Mouse (Mus musculus) cerebellum, postnatal 25 days (tissue): ENCODE results near the gene Eno3.
A peak's percentile ranks its signal among the peaks of the same experiment; 100 is the strongest.

Experiments used
- DNase-seq, 2 experiments: peaks; one replicate each; pipeline ENCODE4 v3.0.0; 2021; ENCODE audit warnings: mixed read lengths in 2 of 2

The Eno3 gene

DNA sequence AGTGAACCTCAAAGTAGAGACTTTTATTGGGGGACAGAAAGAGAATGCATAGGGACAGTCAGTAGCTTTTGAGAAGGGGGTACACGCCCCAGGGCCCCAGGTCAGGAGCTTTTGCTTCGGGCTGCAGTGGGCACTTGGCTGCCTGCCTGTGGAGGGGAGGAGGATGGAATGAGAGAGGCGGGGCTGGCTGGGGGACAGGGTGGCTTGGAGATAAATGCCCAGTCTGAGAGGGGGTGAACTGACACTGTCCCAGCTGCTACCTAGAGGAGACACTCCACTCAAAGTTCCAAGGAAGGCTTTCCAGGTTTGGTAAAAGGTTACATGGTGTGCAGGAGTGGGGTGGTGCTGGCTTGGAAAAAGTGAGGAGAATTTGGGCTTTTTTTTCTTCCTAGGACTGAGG is at the start of gene Eno3:
TSS of gene Eno3 (plus strand) at position 239 of the 400 bp plus-strand sequence.
- DNase-seq, result peak in 1 of 2 experiments; percentile 56

DNA sequence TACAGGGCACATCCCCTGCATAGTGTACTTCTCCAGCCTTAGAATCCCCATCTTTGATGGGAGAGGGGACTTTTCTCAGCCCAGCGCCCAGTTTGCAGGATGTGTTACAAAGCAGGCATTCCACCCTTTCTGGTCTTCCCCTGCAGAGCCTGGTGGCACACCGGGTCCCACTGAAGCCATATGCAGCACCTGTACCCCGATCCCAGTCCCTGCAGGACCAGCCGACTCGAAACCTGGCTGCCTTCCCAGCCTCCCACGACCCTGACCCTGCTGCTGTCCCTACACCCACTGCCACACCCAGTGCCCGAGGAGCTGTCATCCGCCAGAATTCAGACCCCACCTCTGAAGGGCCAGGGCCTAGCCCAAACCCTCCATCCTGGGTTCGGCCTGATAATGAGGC is 49.4 kb upstream of the Eno3 start:
- no peak for DNase-seq

DNA sequence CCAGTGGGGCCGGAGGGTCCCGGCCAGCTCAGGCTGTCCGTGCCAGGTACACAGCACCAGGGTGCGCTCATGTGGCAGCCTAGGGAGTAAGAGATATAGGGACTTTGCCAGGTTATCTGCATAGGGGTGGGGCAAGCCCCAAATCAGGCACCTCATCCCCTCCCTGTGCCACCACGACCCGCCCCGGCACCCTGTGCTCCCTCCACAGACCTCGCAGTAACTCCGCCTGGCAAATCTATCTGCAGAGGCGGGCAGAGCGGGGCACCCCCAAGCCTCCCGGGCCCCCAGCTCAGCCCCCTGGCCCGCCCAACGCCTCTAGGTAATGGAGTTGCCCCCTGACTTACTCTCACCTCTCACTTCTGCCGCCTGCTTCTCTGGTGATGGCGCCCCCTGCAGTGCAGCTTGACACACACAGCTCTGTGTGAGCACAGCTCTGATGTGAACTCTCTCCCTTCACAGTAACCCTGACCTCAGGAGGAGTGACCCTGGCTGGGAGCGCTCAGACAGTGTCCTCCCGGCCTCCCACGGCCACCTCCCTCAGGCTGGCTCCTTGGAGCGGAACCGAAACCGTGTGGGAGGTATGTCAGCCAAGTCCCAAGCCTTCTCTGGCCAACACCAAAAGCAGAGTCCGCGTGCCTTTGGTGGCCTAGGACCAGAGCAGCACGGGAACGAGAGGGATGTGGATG is 48.5 kb upstream of the Eno3 start:
- DNase-seq, result peak in 1 of 2 experiments; percentile 49

DNA sequence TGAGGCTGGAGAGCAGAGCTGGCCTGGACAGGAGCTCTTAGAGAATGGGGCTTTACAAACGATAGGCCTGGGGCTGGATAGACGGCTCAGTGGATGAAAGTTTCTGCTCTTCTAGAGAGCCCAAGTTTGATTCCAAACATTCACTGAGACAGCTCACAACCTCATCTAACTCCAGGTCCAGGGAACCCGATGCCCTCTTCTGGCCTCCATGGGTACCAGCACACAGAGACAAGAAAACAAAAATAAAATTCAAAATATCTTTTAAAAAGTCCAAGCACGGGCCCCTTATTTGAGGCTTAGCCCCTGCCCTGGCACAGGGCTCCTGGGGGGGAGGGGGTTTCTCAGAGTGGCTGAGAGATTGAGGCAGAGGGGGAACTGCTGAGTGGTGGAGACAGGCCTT is 46.2 kb upstream of the Eno3 start:
- DNase-seq, result no peak

DNA sequence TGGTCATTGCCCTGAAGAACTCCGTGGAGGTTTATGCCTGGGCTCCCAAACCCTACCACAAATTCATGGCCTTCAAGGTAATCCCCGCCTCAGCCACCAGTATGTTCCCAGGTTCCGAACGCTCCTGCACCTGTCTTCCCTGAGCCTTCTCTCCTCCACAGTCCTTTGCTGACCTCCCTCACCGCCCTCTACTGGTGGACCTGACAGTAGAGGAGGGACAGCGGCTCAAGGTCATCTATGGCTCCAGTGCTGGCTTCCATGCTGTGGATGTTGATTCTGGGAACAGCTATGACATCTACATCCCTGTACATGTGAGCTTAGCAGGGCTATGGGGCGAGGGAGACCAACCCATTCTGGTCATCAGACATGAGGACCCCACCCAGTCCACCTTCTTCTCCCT is 44.5 kb upstream of the Eno3 start:
- peak in 1 of 2 experiments; percentile 35 for DNase-seq

DNA sequence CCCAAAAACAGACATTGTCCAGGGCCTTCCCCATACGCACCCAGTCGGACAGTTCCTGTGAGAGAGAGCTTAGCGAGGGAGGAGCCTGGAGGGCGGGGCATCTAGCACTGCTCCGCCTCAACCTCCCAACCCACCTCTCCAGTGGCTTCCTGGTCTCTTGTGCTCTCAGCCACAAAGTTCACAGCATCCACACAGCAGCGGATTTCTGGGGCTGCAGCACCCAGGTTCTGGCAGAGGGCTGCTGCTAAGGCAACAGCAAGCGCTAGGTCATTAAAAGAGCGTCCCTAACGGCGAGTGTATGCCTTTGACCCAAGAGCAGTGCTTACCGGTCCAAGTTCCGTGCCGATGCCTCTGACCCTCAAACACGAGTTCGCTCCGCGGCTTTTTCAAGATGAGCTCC is 41.9 kb upstream of the Eno3 start:
- DNase-seq, result peak; percentile 39 to 56

DNA sequence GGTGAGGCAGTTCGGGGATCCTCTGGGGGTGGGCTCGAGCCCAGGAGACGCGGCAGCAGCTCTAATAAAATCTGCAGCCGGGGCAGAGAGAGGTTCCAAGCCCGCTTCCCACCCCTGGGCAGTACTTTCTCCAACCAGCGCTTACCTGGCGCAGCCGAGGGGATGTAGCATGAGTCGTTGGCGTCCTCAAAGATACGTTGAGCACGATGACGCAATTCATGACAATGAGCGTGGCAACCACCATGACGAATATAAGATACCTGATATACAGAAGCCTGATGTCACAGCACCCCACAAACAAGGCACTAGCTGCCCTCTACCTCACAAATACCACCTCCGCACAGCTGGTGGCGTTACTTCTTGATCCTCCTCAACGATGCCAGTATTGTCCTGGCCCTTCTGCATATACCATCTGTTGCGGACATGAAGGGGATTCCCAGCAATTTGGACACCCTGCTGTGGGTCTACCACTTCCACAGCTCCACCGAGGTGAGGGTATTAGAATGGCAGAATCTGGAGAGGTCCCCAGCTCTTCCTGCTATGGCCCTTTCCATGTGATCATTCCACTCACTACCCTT is 41.4 kb upstream of the Eno3 start, which contains the start of gene 4930544D05Rik:
TSS of gene 4930544D05Rik (plus strand) at position 333 of the 578 bp plus-strand sequence.
- DNase-seq, result no peak

DNA sequence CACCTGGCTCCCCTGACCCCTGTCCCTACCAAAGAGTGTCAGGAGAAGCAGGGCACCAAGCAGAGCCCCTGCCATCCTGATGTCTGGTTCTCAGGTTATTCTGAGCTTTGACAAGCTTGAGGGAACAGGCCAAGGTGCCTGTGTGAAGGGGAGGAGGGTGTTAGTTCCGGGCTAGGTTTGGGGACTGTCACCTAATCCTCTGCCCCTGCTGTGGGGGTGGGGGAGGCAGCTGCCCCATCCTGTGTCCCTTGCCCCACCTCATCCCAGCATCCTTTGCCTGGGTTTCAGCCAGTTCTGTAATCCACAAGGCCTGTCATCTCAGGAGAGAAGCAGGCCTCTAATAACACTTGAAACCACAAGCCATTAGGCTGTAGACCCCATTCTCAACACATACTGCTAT is 37.9 kb upstream of the Eno3 start, which contains the start of gene Chrne:
TSS of gene Chrne (minus strand) at position 116 of the 400 bp plus-strand sequence.
- DNase-seq, result no peak

DNA sequence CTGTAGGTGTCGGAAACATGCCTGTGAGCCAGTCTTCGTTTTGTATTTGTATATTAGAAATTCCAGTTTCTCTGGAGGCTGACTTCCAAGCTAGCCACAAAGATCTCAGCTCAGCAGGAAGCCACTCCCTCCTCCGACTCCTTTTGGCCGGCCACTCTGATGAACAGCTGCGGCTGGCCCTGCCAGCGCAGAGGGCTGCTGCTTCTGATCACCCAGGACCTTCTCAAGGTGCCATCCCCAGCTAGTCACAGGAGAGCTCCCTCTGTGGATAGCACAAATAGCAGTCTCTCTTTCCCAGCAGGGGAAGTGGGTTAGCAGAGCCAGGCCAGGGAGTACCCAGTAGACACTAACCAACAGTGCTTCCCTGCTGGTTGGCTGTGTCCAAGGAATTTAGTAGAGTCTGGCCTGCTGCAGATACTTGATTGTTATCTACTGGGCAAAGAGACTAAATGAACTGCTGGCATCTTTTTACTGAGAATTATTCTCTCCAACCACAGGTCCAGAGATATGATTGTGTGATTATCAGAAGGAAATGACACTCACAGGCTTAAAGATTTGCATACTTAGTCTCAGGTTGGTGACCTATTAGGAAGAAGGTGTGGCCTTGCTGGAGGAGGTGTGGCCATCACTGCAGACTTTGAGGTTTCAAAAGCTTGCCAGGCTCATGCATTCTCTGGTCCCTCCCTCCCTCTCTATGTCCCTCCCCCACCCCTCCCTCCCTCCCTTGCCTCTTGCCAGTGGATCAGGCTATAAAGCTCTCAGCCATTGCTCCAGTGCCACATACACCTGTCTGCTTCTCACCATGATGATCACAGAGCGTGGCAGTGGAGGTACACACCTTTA is 34.8 kb upstream of the Eno3 start:
- DNase-seq, result no peak

DNA sequence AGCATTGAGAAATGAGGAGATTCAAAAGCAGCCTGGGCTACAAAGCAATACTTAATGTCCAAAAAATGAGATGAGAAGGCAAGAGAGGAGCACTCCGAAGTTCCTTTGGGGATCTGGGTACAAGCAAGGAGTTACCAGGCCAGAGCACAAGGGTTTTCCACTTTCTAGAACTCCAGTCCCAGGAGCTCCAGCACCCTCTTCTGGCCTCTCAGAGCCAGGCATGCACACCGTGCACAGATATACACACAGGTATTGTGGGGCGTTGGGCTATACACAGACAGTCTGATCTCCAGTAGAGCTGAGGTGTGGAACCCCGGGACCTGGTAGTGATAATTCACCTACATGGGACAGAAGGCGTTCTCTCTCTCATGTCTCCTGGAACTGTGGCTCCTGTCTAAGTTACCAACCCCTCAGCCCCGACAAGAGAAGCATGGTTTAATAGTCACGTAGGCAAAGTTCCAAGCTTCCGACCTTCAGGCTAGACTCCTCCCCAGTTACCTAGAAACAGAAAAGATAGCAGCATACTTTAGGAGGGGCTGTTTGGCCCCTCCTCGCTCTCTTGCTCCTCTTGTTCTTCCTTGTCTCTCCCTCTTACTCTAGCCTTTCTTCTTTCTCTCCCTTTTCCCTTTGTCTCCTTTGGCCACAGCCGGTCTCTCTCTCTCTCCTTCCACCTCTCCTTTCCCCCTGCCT is 33.8 kb upstream of the Eno3 start:
- DNase-seq, result no peak

DNA sequence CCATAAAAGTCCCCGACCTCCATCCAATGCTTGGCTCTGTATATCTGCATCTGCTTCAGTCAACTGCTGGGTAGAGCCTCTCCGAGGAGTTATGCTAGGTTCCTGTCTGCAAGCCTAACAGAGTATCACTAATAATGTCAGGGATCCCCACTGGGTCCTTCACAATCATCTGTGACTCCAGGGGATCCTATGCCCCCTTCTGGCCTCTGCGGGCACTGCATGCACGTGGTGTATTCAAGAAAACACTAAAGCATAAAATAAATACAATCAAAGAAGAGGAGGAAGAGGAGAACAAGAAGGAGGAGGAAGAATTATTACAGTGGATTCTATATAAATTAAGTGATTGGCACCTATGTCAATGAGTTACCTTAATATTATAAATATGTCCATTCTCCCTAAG is 31.5 kb upstream of the Eno3 start:
- peak in 1 of 2 experiments; percentile 63 for DNase-seq

DNA sequence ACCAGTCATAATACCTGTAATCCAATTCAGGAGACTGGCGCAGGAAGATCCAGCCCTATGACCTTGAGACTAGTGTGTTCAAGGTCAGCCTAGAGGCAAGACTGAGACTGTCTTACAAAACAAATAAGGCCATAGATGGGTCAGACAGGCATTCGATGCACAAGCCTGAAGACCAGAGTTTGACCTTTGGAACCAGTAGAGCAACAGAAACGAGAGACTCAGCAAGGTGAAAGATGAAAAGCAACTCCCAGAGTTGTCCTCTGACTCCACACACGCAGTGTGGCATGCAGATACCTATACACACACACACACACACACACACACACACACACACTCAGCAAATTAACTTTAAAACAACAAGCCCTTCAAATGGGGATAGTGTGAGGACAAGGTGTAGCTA is 30.1 kb upstream of the Eno3 start:
- no peak for DNase-seq

DNA sequence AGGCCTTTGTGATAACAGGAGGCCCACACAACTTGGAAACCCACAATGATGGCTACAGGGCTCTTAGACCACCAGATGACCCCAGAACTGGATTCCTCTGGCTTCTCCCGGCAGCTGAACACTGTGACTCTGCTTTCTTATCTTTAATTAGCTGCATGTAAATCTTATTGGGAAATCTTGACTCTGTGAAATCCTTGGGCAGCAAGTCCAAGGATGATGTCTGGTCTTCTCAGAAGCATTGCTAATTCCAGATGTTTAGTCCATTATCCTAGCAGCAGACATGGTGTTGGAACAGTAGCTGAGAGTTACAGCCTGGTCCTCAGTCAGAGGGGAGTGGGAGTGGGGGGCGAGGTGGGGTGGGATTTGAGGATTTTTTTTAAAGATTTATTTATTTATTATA is 28.6 kb upstream of the Eno3 start:
- DNase-seq, result no peak

DNA sequence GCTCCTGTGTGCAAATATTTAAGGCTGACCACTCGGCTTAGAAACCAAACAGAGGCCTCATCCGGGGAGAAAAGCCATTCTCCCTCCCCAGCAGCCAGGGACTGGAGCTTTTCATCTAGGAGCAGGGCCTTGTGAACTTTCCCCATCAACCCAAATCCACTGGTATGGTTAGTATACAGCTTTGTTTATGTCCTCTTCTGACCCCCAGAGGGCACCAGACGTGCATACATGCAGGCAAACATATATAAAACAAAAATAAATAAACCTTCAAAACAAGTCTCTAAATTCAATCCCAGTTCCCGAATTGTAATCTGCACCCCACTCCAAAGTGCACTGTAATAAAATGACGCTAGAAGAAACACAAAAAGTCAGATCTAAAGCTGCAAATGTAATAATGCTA is 27.4 kb upstream of the Eno3 start:
- DNase-seq, result peak in 1 of 2 experiments; percentile 43

DNA sequence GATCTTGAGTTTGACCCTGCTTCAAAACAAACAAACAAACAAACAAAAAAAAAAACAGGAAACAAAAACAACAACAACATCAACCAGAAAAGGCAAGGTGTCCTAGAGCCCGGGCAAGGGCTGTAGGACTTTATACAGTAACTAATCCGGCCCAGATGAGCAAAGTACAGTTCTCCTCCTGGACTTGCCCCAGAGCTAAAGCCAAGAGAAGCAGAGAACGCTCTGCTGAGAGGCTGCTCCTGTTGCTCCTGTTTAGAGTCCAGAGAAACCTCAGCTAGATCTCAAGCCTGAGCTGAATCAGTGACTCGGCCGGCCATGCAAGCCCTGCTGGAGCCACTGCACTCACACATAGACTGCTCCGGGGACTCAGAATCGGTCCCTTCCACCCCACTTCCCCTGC is 26.9 kb upstream of the Eno3 start:
- no peak for DNase-seq

DNA sequence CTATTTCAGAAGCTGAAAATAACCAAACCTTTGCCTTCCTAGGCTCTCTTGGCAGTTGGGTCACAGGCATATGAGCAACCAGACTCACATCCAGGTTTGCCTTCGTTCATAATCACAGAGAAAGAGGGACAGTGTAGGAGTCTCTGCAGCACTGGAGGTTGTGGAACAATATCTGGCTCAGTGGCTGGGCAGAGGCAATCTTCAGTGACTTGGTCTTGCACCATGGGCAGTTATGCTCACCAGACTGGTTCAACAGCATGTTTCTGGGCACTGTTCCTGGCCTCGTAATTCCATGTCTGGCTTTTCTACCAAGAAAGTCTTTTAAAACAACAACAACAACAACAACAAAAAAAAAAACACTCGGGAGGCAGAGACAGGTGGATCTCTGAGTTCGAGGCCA is 21.4 kb upstream of the Eno3 start:
- DNase-seq, result no peak

DNA sequence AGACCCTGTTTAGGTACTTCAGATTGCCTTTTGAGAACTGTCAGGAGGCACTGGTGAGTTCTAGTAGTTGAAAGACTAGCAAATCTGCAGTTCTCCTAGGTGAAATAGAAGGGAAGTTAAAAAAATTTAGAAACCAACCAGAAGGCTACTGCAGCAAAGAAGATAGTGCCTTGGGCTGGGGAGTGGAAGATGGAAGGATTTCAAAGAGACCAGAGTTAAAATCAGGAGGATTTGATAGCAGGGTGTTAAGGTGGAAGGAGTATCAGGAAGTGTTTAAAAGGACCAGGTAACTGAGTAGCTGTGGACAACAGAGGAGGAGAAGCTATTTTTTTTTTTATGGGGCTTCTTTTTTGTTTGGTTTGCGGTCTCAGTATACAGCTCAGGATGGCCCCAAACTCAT is 19.2 kb upstream of the Eno3 start:
- DNase-seq, result no peak

DNA sequence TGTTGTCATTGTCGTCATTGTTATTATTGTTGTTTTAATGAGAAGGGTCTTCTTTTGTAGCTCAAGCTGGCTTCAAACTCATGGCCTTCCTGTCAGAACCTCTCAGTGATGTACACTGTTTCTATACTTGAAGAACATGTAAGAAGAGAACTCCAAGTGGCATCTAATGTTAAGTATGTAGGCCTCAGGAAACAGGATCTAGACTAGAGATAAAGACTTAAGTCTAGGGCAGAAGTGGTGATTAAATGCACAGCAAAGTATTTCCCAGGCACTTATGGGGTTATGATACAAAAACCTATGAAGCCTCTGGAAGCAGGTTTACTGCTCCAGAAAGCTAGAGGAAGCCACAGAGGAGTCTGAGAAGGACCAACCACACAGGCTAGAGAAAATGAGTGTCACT is 18.7 kb upstream of the Eno3 start:
- no peak for DNase-seq

DNA sequence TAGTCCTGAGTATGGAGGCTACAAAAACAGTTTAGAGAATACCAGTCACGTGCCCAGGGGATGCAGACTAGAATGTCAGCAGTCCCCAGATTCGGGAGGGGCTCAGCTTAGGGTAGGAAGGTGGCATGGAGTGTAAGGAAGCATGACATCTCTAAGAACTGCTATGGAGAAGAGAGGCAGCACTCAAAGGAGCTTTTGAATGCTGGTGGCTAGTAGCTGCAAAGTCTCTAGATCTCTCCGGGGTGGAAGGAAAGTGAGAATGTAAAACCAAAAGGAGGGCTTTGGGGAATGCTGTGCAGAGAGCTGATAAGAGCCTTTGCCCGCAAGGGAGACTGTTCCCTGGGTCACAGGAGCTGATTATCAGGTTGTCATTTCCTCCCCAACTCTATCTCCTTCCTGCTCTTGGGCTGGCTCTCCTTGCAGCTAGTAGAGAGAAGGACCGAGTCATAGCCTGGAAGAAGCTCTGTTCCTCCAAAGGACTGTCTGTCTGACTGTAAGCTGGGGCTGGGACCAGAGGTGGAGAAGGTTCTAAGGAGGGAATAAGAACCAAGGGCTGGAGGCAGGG is 18.2 kb upstream of the Eno3 start, which contains the start of gene Gp1ba:
TSS of gene Gp1ba (plus strand) at position 409 of the 565 bp plus-strand sequence.
- DNase-seq, result no peak

DNA sequence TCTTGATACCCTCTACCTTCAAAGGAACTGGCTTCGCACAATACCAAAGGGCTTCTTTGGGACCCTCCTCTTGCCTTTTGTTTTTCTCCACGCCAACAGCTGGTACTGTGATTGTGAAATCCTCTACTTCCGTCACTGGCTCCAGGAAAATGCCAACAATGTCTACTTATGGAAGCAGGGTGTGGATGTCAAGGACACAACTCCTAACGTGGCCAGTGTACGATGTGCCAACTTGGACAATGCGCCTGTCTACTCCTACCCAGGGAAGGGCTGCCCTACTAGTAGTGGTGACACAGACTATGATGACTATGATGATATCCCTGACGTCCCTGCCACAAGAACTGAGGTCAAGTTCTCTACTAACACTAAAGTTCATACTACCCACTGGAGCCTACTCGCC is 17.0 kb upstream of the Eno3 start:
- no peak for DNase-seq

DNA sequence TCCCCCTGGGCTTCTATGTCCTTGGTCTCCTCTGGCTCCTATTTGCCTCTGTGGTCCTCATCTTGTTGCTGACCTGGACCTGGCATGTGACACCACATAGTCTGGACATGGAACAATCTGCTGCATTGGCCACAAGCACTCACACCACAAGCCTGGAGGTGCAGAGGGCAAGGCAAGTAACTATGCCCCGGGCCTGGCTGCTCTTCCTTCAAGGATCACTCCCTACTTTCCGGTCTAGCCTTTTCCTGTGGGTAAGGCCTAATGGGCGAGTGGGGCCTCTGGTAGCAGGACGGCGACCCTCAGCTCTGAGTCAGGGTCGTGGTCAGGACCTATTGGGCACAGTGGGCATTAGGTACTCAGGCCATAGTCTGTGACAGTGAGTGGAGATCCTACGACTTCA is 15.8 kb upstream of the Eno3 start:
- DNase-seq, result no peak

DNA sequence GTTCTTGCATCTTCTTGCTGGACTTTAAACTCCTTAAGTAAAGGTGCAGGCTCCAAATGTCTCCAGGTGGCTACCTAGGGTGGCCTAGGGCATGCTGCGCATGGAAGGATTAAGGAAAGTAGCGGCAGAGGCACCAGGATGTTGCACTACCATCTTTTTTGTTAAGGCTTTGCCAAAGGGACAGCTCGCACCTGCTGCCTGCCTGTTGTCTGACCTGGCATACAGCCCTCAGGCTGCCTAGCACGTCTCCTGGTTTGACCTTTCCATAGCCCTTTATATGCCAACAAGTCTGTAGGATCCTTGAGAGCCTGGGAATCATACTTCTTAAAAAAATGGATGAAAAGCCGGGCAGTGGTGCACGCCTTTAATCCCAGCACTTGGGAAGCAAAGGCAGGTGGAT is 14.0 kb upstream of the Eno3 start:
- peak in 1 of 2 experiments; percentile 53 for DNase-seq
